Mouse (Mus musculus): ENCODE measurements around the gene Prrg2.

Gene Prrg2

GRCm38 (mm10) chr7:45006503-45006902 lies 56.0 kb downstream of the Prrg2 start:
- DNase-seq = peak in 1 of 2 experiments; percentile 3

GRCm38 (mm10) chr7:45005321-45005992 lies 57.0 kb downstream of the Prrg2 start:
- peak in 1 of 2 experiments; percentile 3 for DNase-seq

GRCm38 (mm10) chr7:45004546-45004945 lies 57.9 kb downstream of the Prrg2 start:
- peak in 1 of 2 experiments; percentile 3 for DNase-seq

All from cerebellum, adult 18-20 months (tissue).